Mouse (Mus musculus): Measurements from ENCODE around the gene Mrpl48.

- TF ChIP-seq CTCF (IDR thresholded peaks at IDR 0.05; ENCODE audit: low read depth, low read length) (no peak), POLR2A (IDR thresholded peaks at IDR 0.05; ENCODE audit: extremely low read depth, insufficient read depth, low read length) (peak; percentile 73; the same call in 1 of the 2 replicates)
Observed at GRCm38 (mm10) chr7:100536804-100537518, 71.1 kb downstream of the Mrpl48 start, which contains the start of gene Coa4.

Measured in liver, adult 2 months (tissue).